Mouse (Mus musculus): ENCODE measurements around the gene Gria1.

The Gria1 gene

GRCm38 (mm10) chr11:57051666-57052562 lies 40.7 kb downstream of the Gria1 start:
- in situ Hi-C loops (cut with MboI; ENCODE audit: unreplicated experiment in 2 of 2), result no loop called here

GRCm38 (mm10) chr11:57062441-57062840 lies 51.3 kb downstream of the Gria1 start:
- in situ Hi-C loops (cut with MboI; ENCODE audit: unreplicated experiment in 2 of 2), result no loop called here

DNA sequence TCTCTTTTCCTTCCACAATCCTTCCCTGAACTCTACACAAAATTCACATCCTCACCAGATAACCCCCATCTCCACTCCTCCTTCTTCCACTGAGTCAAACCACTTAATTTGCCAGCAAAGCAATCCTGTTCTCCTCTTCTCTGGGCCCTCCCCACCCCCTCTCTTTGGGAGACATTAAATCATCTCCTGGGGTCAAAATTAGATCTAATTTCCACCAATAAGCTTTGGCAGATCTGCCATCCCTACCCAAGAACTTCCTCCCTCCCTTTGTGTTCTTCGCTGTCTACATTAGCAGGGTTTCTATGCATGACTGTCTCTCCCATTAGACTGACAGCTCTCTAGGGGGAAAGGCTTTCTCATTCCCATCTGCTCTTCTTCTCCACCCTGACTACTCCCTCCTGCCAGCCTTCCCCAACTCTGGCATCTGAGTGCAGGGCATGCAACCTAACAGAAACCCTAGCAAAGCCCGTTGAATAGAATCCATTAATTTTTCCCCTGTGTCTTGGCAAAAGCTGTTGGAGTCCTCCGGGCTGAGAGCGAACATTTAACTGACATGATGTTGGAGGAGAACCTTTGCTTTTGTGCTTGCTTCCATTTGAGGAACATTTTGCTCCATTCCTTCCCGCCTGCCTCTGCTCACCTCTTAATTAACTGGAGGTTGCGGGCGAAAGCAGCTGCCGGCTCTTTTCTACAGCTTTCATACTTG lies 59.2 kb downstream of the Gria1 start:
- in situ Hi-C loops (cut with MboI; ENCODE audit: unreplicated experiment in 2 of 2), result no loop called here

DNA sequence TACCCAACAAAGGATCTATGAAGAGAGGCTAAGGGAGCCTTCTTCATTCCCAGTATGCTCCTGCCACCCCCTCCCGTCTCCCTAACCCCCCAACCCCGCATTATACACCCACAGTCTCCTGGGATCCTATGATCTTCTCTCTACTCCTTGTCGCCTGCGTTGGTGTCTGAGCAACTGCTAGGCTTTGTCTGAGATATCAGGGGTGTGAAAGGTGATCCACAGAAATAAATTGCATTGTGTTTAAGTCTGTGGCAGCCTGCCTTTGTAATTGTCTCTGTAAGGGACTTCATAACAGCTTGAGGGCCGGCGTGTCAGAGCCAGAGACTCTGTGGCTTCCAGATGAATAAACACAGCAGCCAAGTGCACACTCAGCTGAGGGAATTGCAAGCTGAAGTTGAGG lies 61.0 kb downstream of the Gria1 start:
- in situ Hi-C loops (cut with MboI; ENCODE audit: unreplicated experiment in 2 of 2), result no loop called here

DNA sequence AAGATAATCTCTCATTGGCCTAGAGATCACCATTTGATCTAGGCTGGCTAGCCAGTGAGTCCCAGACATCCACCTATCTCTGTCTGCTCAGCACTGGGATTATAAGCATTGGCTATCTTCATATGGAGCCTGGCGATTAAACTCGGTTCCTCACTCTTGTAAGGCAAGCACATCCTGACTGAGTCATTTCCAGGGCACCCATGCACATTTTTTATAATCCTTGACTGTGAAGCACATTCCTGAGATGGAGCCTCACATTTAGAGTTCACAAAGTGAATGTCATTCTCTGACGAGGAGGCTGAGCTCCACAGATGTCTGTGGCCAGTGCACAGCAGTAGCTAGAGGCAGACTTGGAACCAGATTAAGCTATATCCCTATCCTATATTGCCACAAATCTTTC lies 68.2 kb downstream of the Gria1 start:
- in situ Hi-C loops (cut with MboI; ENCODE audit: unreplicated experiment in 2 of 2), result no loop called here

- in situ Hi-C loops (cut with MboI; ENCODE audit: unreplicated experiment in 2 of 2), result no loop called here
Observed at GRCm38 (mm10) chr11:57089527-57089926, 78.3 kb downstream of the Gria1 start.

- in situ Hi-C loops (cut with MboI; ENCODE audit: unreplicated experiment in 2 of 2), result no loop called here
Observed at GRCm38 (mm10) chr11:57090705-57091104, 79.5 kb downstream of the Gria1 start.

DNA sequence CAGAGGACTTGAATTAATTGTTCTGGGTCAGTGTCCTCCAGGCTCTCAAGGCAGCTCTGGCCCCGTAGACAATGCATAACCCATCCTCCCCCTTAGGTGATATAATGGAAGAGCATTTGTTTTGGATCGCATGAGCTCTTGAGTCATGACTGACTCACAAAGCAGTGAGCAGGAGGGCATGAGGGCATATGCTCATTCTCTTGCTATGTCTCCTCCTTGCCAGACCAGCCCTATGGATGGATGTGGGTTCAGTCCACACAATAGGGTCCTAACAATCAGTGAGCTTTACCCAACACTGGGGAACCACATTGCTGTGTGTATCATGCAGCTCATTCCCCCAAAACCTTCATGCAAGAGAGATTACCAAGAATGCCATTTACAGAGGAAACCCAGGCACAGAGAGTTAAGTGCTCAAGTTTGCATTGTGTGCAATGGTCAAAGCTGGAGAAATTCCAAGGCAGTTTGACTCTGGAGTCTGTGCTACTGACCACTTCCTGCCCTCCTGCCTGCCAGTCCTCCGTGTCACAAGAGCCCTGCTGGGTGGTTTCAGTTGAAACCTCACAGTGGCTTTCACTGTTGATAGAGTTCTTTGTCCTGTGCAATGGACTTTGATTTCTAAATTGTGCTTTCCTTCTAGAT lies 80.2 kb downstream of the Gria1 start:
- in situ Hi-C loops (cut with MboI; ENCODE audit: unreplicated experiment in 2 of 2), result no loop called here

- in situ Hi-C loops (cut with MboI; ENCODE audit: unreplicated experiment in 2 of 2), result no loop called here
Observed at GRCm38 (mm10) chr11:57100491-57100890, 89.3 kb downstream of the Gria1 start.

DNA sequence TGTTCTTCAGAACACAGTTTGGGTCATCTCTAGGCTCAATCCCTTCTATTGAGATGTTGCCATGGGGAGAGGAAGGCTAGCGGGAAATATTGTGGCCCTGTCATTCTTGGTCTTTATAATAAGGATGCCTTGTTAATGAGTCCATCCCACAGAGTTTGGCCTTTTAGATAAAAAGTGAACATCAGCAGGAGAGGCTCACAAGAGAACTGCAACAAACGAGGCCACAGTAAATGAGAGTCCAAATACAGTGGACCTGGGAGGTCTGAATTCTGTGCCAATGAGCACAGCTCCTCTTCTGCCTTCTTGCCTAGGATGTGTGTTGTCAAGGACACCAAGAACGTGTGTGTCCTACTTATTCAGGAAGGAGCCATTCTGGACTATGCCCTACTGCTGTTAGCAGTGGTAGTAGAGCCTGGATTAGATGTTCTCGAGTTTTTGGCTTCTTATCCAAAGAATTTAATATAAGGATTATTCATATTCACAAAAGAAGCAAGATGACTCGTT lies 92.6 kb downstream of the Gria1 start:
- in situ Hi-C loops (cut with MboI; ENCODE audit: unreplicated experiment in 2 of 2), result no loop called here

DNA sequence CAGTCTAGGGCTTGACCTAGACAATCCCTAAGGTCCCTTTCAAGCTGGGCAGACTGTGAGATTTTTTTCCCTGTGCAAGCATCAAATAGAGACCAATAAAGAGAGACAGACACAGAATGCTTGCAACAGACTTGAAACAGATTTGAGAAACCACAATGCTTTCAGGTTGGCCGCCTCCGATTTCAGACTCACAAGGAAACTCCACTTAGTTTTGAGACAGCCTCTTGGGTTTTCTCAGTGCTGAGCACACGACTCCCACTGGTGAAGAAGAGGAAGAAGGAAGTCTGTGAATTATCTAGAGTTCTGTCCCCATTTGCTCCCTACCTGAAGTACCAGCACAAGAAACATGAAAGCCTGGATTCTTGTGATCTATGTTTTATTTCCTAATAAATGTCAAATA lies 94.5 kb downstream of the Gria1 start:
- in situ Hi-C loops (cut with MboI; ENCODE audit: unreplicated experiment in 2 of 2), result no loop called here

- in situ Hi-C loops (cut with MboI; ENCODE audit: unreplicated experiment in 2 of 2), result no loop called here
Observed at GRCm38 (mm10) chr11:57112386-57112785, 101.2 kb downstream of the Gria1 start.

- in situ Hi-C loops (cut with MboI; ENCODE audit: unreplicated experiment in 2 of 2), result no loop called here
Observed at GRCm38 (mm10) chr11:57114410-57114809, 103.2 kb downstream of the Gria1 start.

DNA sequence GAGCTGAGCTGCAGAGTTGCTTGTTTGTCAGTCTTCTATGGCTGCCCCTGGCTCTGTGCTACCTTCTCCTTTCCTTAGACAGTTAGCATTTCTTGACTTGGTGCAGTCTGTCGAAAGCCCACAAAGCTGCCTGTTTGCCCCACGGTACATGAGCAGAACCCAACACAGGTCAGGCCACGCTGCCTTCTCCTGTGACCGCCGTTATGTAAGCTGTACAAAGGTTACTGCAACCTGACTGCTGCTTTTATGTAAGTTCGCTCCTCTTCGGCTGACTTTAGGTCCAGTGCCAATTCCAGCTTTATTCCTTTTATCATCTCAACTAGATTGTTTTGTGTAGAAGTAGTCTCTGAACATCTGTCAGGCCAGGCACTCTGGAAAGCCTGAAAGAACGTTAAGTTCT lies 115.9 kb downstream of the Gria1 start:
- in situ Hi-C loops (cut with MboI; ENCODE audit: unreplicated experiment in 2 of 2), result no loop called here

DNA sequence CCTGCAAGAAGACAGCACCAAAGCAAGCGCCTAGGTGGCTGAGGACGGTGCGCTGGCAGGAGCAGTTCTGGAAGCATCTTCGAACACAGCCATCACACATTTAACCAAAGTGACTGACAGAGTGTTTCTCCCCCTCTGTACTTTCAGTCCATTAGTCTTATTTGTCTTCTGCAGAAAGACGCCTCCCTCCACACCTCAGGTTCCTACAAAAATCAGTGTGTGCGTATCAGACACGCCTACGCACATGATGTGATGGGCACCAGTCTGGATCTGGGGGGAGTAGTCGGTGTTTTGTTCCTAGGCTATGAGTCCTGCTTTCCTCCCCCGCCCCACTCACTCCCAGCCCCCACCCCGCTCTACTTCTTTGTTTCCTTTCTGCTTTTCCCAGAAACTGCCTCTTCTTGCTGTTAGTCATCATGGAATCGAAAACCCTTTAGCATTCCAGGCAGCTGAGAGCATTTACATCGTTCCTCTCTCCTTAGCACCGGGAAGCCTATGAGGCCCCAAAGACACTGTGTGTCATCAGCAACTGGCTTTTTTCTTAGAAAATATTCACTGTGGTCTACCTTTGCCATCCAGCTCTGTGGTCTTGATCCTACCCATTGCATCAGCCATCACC lies 129.1 kb downstream of the Gria1 start:
- in situ Hi-C loops (cut with MboI; ENCODE audit: unreplicated experiment in 2 of 2), result no loop called here

- in situ Hi-C loops (cut with MboI; ENCODE audit: unreplicated experiment in 2 of 2), result no loop called here
Observed at GRCm38 (mm10) chr11:57143681-57144080, 132.5 kb downstream of the Gria1 start.

DNA sequence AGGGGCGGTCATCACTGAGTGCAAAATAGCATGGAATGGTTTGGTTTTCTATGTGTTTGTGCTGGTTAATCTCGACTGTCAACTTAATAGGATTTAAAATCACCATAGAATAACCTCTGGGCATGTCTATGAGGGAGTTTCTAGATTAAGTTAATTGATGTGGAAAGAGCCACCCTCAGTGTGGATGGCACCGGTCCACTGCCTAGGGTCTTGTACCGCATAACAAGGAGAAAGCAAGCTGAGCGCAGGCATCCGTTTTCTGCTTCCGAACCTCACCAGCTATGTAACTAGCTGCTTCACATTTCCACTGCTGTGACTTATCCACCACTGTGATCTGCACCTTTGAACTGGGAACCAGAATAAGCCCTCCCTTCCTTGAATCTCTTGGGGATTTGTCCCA lies 134.0 kb downstream of the Gria1 start:
- in situ Hi-C loops (cut with MboI; ENCODE audit: unreplicated experiment in 2 of 2), result no loop called here

DNA sequence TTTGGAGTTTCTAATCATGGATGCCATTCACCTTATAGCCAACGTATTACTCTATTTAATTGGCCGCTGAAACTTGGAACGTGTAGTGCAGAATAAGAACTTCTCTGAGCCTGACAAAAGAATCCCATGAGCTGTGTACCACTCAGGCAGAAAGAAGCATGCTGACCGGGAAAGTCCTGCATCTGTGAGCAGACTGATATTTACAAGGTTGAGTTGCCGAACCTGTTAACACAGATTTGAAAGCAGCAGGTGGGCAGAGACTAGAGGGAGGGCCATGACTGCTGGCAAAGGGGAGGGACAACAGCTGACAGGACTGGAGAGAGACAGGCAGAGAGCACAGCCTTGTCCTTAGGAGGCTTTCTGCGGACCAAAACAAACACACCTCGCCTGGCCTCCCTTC lies 134.5 kb downstream of the Gria1 start:
- in situ Hi-C loops (cut with MboI; ENCODE audit: unreplicated experiment in 2 of 2), result no loop called here

DNA sequence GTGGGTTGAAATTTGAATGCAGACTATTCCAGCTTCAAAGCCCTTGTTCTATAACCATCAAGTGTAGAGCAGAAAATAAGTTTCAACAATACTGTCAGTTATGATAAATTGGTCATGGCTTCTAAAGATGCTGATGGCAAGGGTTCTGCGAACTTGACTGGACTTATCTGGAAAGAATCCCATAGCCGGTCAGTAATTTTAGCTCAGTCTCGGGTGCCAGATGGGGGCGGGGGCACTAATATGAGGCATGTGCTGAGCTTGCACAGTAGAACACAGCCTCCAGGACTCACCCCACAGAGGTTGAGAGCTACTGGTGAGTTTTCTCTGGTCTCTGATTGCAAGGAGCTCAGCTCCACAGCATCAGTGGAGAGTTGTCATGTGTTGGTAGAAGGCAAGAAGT lies 140.5 kb downstream of the Gria1 start:
- in situ Hi-C loops (cut with MboI; ENCODE audit: unreplicated experiment in 2 of 2), result no loop called here

DNA sequence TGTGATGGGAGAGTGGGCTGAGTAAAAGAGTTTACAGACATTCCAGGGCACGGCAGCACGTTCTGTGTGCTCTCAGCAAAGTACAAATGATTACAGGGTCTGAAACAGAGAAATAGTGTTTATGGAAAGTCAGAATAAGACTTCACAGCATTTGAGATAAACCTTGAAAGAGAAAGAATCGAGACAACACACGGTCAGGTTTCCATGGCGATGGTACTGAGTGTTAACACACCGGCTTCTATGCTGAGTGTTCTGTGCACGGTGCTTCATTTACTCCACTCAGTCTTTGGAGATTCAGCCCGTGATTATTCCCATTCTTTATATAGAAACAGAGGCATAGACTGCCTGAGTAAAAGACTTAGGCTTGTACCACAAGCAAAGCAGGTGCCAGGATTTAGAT lies 143.8 kb downstream of the Gria1 start:
- in situ Hi-C loops (cut with MboI; ENCODE audit: unreplicated experiment in 2 of 2), result no loop called here

GRCm38 (mm10) chr11:57159412-57159811 lies 148.2 kb downstream of the Gria1 start:
- in situ Hi-C loops (cut with MboI; ENCODE audit: unreplicated experiment in 2 of 2), result no loop called here
